8 mouse cellular contexts compared by ENCODE assay signal in genomic region chr8:81342236-81342998, GRCm38 (mm10). TPM values are rescaled to one million over a fixed set of nuclear protein-coding genes. Genes with fewer than 3 reads are reported as not detected.
A peak's percentile ranks its signal among the peaks of the same experiment; 100 is the strongest.
DNase-seq lines count a peak whose midpoint lies in the region; ATAC-seq and TF ChIP-seq lines count a peak whose summit lies in the region.

Gene Inpp4b (plus strand): TSS chr8:81342556.

- peak within 1 kb of the TSS; percentile 82 for H3K4me3 ChIP-seq in hindbrain, embryonic 15.5 days
- peak within 1 kb of the TSS; percentile 60 for H3K4me3 ChIP-seq in left cerebral cortex, adult 2 months

- H3K9ac ChIP-seq in hindbrain, embryonic 15.5 days, result peak within 1 kb of the TSS; percentile 62

- no peaks in the 10 kb centered on the region for H3K27me3 ChIP-seq in hindbrain, embryonic 15.5 days

- H3K36me3 ChIP-seq in hindbrain, embryonic 15.5 days, result no peaks in the 10 kb centered on the region

- no peaks in the 10 kb centered on the region for H3K9me3 ChIP-seq in hindbrain, embryonic 15.5 days

- peak; percentile 87 for ATAC-seq in hindbrain, embryonic 15.5 days (ENCODE audit: low FRiP score, low read depth)

- DNase-seq in T-cell, adult 2 months (ENCODE audit: low spot score), result peak; percentile 78
- peak; percentile 82 to 83 for DNase-seq in cerebellum, postnatal 14 days
- DNase-seq in gastrocnemius, adult 18-20 months (ENCODE audit: low spot score), result peak; percentile 30
- peak; percentile 66 to 80 for DNase-seq in left cerebral cortex, adult 2 months (ENCODE audit: extremely low spot score in 1 of 2, low spot score in 2 of 2)
- peak; percentile 77 to 81 for DNase-seq in lung, postnatal 4 days
- peak; percentile 88 for DNase-seq in retina, postnatal 1 day
- peak; percentile 71 to 75 for DNase-seq in thymus, postnatal 36 days

- intact Hi-C loops in left cerebral cortex, adult 2 months (cut with DNase I), result loop anchor here (5.0 kb wide), 3 partner anchors 275 to 1500 kb away; no protein-coding TSS in a partner anchor

- H3K4me2 ChIP-seq in hindbrain, embryonic 15.5 days, result peak within 1 kb of the TSS; percentile 99

- peaks cover 16% of the 10 kb centered on the region for H3K4me1 ChIP-seq in hindbrain, embryonic 15.5 days (replicated peaks)

- TF ChIP-seq CTCF in left cerebral cortex, adult 2 months (IDR thresholded peaks at IDR 0.05), result no peak

- peak within 1 kb of the TSS; percentile 77 for H3K27ac ChIP-seq in hindbrain, embryonic 15.5 days (replicated peaks)
- peak within 1 kb of the TSS; percentile 69 for H3K27ac ChIP-seq in left cerebral cortex, adult 2 months

- WGBS in hindbrain, embryonic 15.5 days, result under 1% methylated on average over 43 of the region's 46 CpGs

RNA-seq across cellular contexts. Expression of gene Inpp4b, which starts in this region (rescaled TPM):
- 10 to 100 TPM; 13.6 to 23.3 TPM for total RNA-seq in gastrocnemius, adult 18-20 months (2021)
- polyA plus RNA-seq in hindbrain, embryonic 15.5 days (2015; fragmentation: Nextera tagmentation; extraction: Ambion mirVana), result 8.7 and 9.0 TPM in 2 replicates
- total RNA-seq in left cerebral cortex, adult 2 months (2021), result 10 to 100 TPM in 1 of 2 experiments, 1 to 10 TPM in 1; 8.8 to 13.3 TPM

Comparison
In these comparisons a context has a peak if more than half of its experiments do, and no peak if none do; other contexts are left out.
1. Peak in every context shown above with its lines: DNase-seq, ATAC-seq, H3K4me3 ChIP-seq and H3K27ac ChIP-seq.
2. DNase-seq: peak in every context shown above with its lines; median percentile 88 in retina, postnatal 1 day; 82 in cerebellum, postnatal 14 days; 79 in lung, postnatal 4 days; 78 in T-cell, adult 2 months; 73 in left cerebral cortex, adult 2 months; 73 in thymus, postnatal 36 days; 30 in gastrocnemius, adult 18-20 months.